Mouse (Mus musculus): ENCODE measurements around the gene Mrpl42. TPM values are rescaled to one million over a fixed set of nuclear protein-coding genes. Genes with fewer than 3 reads are reported as not detected.

The Mrpl42 gene
- polyA plus RNA-seq, 1 experiment from 2014 or later, result 297 TPM

Other genes with a start within 250 kb of the Mrpl42 start
- gene Cradd, start 177.8 kb downstream of the Mrpl42 start, polyA plus RNA-seq (2014; fragmentation: Nextera tagmentation; extraction: Ambion mirVana), result 9.9 and 11.6 TPM in 2 replicates
- 133 and 138 TPM in 2 replicates for gene Socs2, start 84.8 kb downstream of the Mrpl42 start, polyA plus RNA-seq (2014; fragmentation: Nextera tagmentation; extraction: Ambion mirVana)
- gene Ube2n, start 13.2 kb upstream of the Mrpl42 start, polyA plus RNA-seq (2014; fragmentation: Nextera tagmentation; extraction: Ambion mirVana), result 371 and 400 TPM in 2 replicates
- gene Nudt4, start 62.2 kb upstream of the Mrpl42 start, polyA plus RNA-seq (2014; fragmentation: Nextera tagmentation; extraction: Ambion mirVana), result 98.9 and 102 TPM in 2 replicates
- not detected in 2 replicates for gene Anapc15-ps, start 171.5 kb upstream of the Mrpl42 start, polyA plus RNA-seq (2014; fragmentation: Nextera tagmentation; extraction: Ambion mirVana)

Data from hindbrain, embryonic 14.5 days (tissue).